Mouse (Mus musculus) E14TG2a.4 (cell line): ENCODE measurements around the gene Ttc25.

Source experiments
- CTCF ChIP-seq: conservative IDR thresholded peaks from 2 replicates; pipeline ENCODE4 v1.5.1; 2014; ENCODE audit warnings: low read length
- NANOG ChIP-seq: IDR thresholded peaks from 2 replicates; pipeline ENCODE4 v1.6.1; 2014; ENCODE audit warnings: borderline replicate concordance, low read length, mixed read lengths

GRCm38 (mm10) chr11:100575484-100575855 lies 30.1 kb downstream of the Ttc25 start:
- no peak for TF ChIP-seq CTCF
- no peak for TF ChIP-seq NANOG
